Comparison of ENCODE assay signal across 8 mouse cellular contexts in genomic region chr17:28007179-28007811, GRCm38 (mm10).
DNase-seq lines count a peak whose midpoint lies in the region; ATAC-seq and TF ChIP-seq lines count a peak whose summit lies in the region.

No protein-coding gene starts in this region.

- ATAC-seq in embryonic facial prominence, embryonic 14.5 days (ENCODE audit: low read depth), result peak; percentile 70
- ATAC-seq in heart, embryonic 14.5 days (ENCODE audit: insufficient number of reproducible peaks, insufficient read depth, low FRiP score, low read depth), result peak; percentile 64
- ATAC-seq in kidney, embryonic 15.5 days (replicated peaks; ENCODE audit: low FRiP score), result peak; percentile 52

- DNase-seq in cerebellum, adult 2 months, result no peak
- DNase-seq in cerebellum, postnatal 36 days, result no peak
- peak; percentile 90 for DNase-seq in embryonic facial prominence, embryonic 14.5 days (ENCODE audit: low spot score)
- DNase-seq in lung, postnatal 14 days, result peak; percentile 71
- peak; percentile 84 for DNase-seq in skeletal muscle tissue, adult 2 months (ENCODE audit: low read depth, low spot score)
- DNase-seq in cerebellum, adult 11 months, result no peak

- H3K4me2 ChIP-seq in embryonic facial prominence, embryonic 14.5 days (ENCODE audit: low read depth, low read length), result peak overlapping the region; percentile 52
- H3K4me2 ChIP-seq in heart, embryonic 14.5 days (ENCODE audit: low read length), result peak overlapping the region; percentile 66
- peak overlapping the region; percentile 58 for H3K4me2 ChIP-seq in kidney, embryonic 15.5 days

- peak overlapping the region; percentile 54 for H3K9ac ChIP-seq in embryonic facial prominence, embryonic 14.5 days (ENCODE audit: low read depth, low read length)
- H3K9ac ChIP-seq in heart, embryonic 14.5 days (ENCODE audit: low read length), result peak overlapping the region; percentile 73
- peak overlapping the region; percentile 35 for H3K9ac ChIP-seq in kidney, embryonic 15.5 days

- no peaks in the 10 kb centered on the region for H3K9me3 ChIP-seq in embryonic facial prominence, embryonic 14.5 days (ENCODE audit: control insufficient read depth, low read length)
- H3K9me3 ChIP-seq in heart, embryonic 14.5 days (ENCODE audit: control insufficient read depth, low read length), result no peaks in the 10 kb centered on the region
- H3K9me3 ChIP-seq in kidney, embryonic 15.5 days (replicated peaks), result no peaks in the 10 kb centered on the region

- H3K4me3 ChIP-seq in cerebellum, adult 2 months (replicated peaks; ENCODE audit: insufficient read depth, low read depth, low read length), result no peak overlapping the region
- H3K4me3 ChIP-seq in embryonic facial prominence, embryonic 14.5 days (ENCODE audit: low read depth, low read length), result peak overlapping the region; percentile 27
- peak overlapping the region; percentile 27 for H3K4me3 ChIP-seq in heart, embryonic 14.5 days (ENCODE audit: control insufficient read depth in 1 of 2, insufficient read depth in 1 of 2, low read depth in 1 of 2, low read length in 2 of 2)
- H3K4me3 ChIP-seq in kidney, embryonic 15.5 days (replicated peaks), result peak overlapping the region; percentile 29

- no peak for TF ChIP-seq CTCF in cerebellum, adult 2 months (IDR thresholded peaks at IDR 0.05; ENCODE audit: borderline replicate concordance, insufficient read depth, low read depth, low read length)

- no peak for TF ChIP-seq POLR2A in cerebellum, adult 2 months (IDR thresholded peaks at IDR 0.05; ENCODE audit: borderline replicate concordance, insufficient read depth, low read length)

- 0 out of 2 replicates have a peak, but pooled peaks cover 4% of the 10 kb centered on the region for H3K36me3 ChIP-seq in embryonic facial prominence, embryonic 14.5 days (ENCODE audit: control insufficient read depth, insufficient read depth, low read length)
- H3K36me3 ChIP-seq in heart, embryonic 14.5 days (ENCODE audit: control insufficient read depth, insufficient read depth, low read length), result peaks cover 25% of the 10 kb centered on the region
- peaks cover 7% of the 10 kb centered on the region; the same call in 1 of the 2 replicates for H3K36me3 ChIP-seq in kidney, embryonic 15.5 days

- H3K27me3 ChIP-seq in cerebellum, adult 2 months (ENCODE audit: control insufficient read depth, insufficient read depth, low read length), result no peaks in the 10 kb centered on the region
- H3K27me3 ChIP-seq in embryonic facial prominence, embryonic 14.5 days (replicated peaks; ENCODE audit: control insufficient read depth, insufficient read depth, low read length), result no peaks in the 10 kb centered on the region
- H3K27me3 ChIP-seq in heart, embryonic 14.5 days (ENCODE audit: control insufficient read depth, insufficient read depth, low read length), result no peaks in the 10 kb centered on the region
- no peaks in the 10 kb centered on the region for H3K27me3 ChIP-seq in kidney, embryonic 15.5 days

- 65% methylated on average over 29 of the region's 29 CpGs for WGBS in cerebellum, adult 2 months
- WGBS in embryonic facial prominence, embryonic 14.5 days, result 10% methylated on average over 28 of the region's 29 CpGs
- 13% methylated on average over 28 of the region's 29 CpGs for WGBS in heart, embryonic 14.5 days
- 6% methylated on average over 29 of the region's 29 CpGs for WGBS in kidney, embryonic 15.5 days

- no peaks in the 10 kb centered on the region for H3K4me1 ChIP-seq in cerebellum, adult 2 months (ENCODE audit: control insufficient read depth, insufficient read depth, low read length)
- peaks cover 40% of the 10 kb centered on the region for H3K4me1 ChIP-seq in embryonic facial prominence, embryonic 14.5 days (ENCODE audit: control insufficient read depth, insufficient read depth, low read length)
- peaks cover 30 to 43% of the 10 kb centered on the region in 2 experiments for H3K4me1 ChIP-seq in heart, embryonic 14.5 days (ENCODE audit: control insufficient read depth in 2 of 2, insufficient read depth in 2 of 2, low read length in 2 of 2)
- peaks cover 51% of the 10 kb centered on the region for H3K4me1 ChIP-seq in kidney, embryonic 15.5 days

- H3K27ac ChIP-seq in cerebellum, adult 2 months (ENCODE audit: insufficient read depth, low read length), result peak overlapping the region; percentile 28; the same call in 1 of the 2 replicates
- H3K27ac ChIP-seq in embryonic facial prominence, embryonic 14.5 days (replicated peaks; ENCODE audit: low read depth, low read length), result peak overlapping the region; percentile 91
- peak overlapping the region; percentile 90 to 91 for H3K27ac ChIP-seq in heart, embryonic 14.5 days (replicated peaks in 1 of 2; ENCODE audit: control insufficient read depth in 1 of 2, insufficient read depth in 1 of 2, low read depth in 2 of 2, low read length in 2 of 2)
- peak overlapping the region; percentile 92 for H3K27ac ChIP-seq in kidney, embryonic 15.5 days

Comparison
In these comparisons a context has a peak if more than half of its experiments do, and no peak if none do; other contexts are left out.
1. DNase-seq: peak in embryonic facial prominence, embryonic 14.5 days (single experiment), lung, postnatal 14 days (single experiment) and skeletal muscle tissue, adult 2 months (single experiment); none in cerebellum, adult 2 months (0 of 2), cerebellum, postnatal 36 days (0 of 2) and cerebellum, adult 11 months (single experiment).
2. H3K27ac ChIP-seq: peak in every context shown above with its lines; median percentile 92 in kidney, embryonic 15.5 days; 91 in embryonic facial prominence, embryonic 14.5 days; 90 in heart, embryonic 14.5 days; 28 in cerebellum, adult 2 months.
3. Peak in every context shown above with its lines, with median percentiles within 50 percentile points of each other: ATAC-seq, H3K4me2 ChIP-seq and H3K9ac ChIP-seq.